Mouse (Mus musculus): ENCODE results near the gene Xylt1. TPM values are rescaled to one million over a fixed set of nuclear protein-coding genes. Genes with fewer than 3 reads are reported as not detected.
A peak's percentile ranks its signal among the peaks of the same experiment; 100 is the strongest.

Gene Xylt1
- polyA plus RNA-seq, 1 experiment from 2014 or later = 1.1 TPM

- Histone ChIP-seq H3K9ac (ENCODE audit: low read length) (no peak overlapping the region), H3K27me3 (ENCODE audit: control insufficient read depth, insufficient read depth, low read length) (peaks cover 5% of the 10 kb centered on the region; the same call in 1 of the 2 replicates), H3K9me3 (replicated peaks; ENCODE audit: control insufficient read depth, low read length) (no peaks in the 10 kb centered on the region), H3K36me3 (ENCODE audit: control insufficient read depth, insufficient read depth) (no peaks in the 10 kb centered on the region), H3K4me3 (ENCODE audit: low read length) (no peak overlapping the region), H3K4me1 (ENCODE audit: control insufficient read depth, insufficient read depth, low read length) (peaks cover 6% of the 10 kb centered on the region; the same call in 1 of the 2 replicates), H3K4me2 (ENCODE audit: low read depth, low read length) (no peak overlapping the region), H3K27ac (ENCODE audit: low read length) (no peak overlapping the region)
- ATAC-seq (replicated peaks; ENCODE audit: extremely low read depth, insufficient read depth, low FRiP score) = no peak
- WGBS = 31% methylated on average over 9 of the region's 9 CpGs
Observed at GRCm38 (mm10) chr7:117375886-117376309, 4.9 kb upstream of the Xylt1 start.

GRCm38 (mm10) chr7:117377138-117377537 is 3.6 kb upstream of the Xylt1 start:
- Histone ChIP-seq H3K4me1 (ENCODE audit: control insufficient read depth, insufficient read depth, low read length) (peaks cover 12% of the 10 kb centered on the region), H3K36me3 (ENCODE audit: control insufficient read depth, insufficient read depth) (no peaks in the 10 kb centered on the region), H3K4me3 (ENCODE audit: low read length) (no peak overlapping the region), H3K9me3 (replicated peaks; ENCODE audit: control insufficient read depth, low read length) (no peaks in the 10 kb centered on the region), H3K4me2 (ENCODE audit: low read depth, low read length) (no peak overlapping the region), H3K27ac (ENCODE audit: low read length) (no peak overlapping the region), H3K27me3 (ENCODE audit: control insufficient read depth, insufficient read depth, low read length) (peaks cover 5% of the 10 kb centered on the region; the same call in 1 of the 2 replicates), H3K9ac (ENCODE audit: low read length) (no peak overlapping the region)
- 67% methylated on average over 3 of the region's 3 CpGs for WGBS
- no peak for ATAC-seq (replicated peaks; ENCODE audit: extremely low read depth, insufficient read depth, low FRiP score)

GRCm38 (mm10) chr7:117380036-117380417 is 752 bp upstream of the Xylt1 start:
- WGBS = 8% methylated on average over 7 of the region's 7 CpGs
- Histone ChIP-seq H3K4me1 (ENCODE audit: control insufficient read depth, insufficient read depth, low read length) (peaks cover 16% of the 10 kb centered on the region), H3K27ac (ENCODE audit: low read length) (no peak overlapping the region), H3K4me2 (ENCODE audit: low read depth, low read length) (peak overlapping the region; percentile 94), H3K36me3 (ENCODE audit: control insufficient read depth, insufficient read depth) (no peaks in the 10 kb centered on the region), H3K4me3 (ENCODE audit: low read length) (peak overlapping the region; percentile 88), H3K27me3 (ENCODE audit: control insufficient read depth, insufficient read depth, low read length) (peaks cover 3% of the 10 kb centered on the region; the same call in 1 of the 2 replicates), H3K9me3 (replicated peaks; ENCODE audit: control insufficient read depth, low read length) (no peaks in the 10 kb centered on the region), H3K9ac (ENCODE audit: low read length) (peak overlapping the region; percentile 85)
- ATAC-seq (replicated peaks; ENCODE audit: extremely low read depth, insufficient read depth, low FRiP score) = no peak

GRCm38 (mm10) chr7:117381188-117381981 is 606 bp downstream of the Xylt1 start:
- peak overlapping the region; percentile 94 for H3K4me2 ChIP-seq (ENCODE audit: low read depth, low read length)
- peak overlapping the region; percentile 85 for H3K9ac ChIP-seq (ENCODE audit: low read length)
- H3K27me3 ChIP-seq (ENCODE audit: control insufficient read depth, insufficient read depth, low read length) = peaks cover 3% of the 10 kb centered on the region; the same call in 1 of the 2 replicates
- peak overlapping the region; percentile 78 for H3K27ac ChIP-seq (ENCODE audit: low read length)
- H3K4me1 ChIP-seq (ENCODE audit: control insufficient read depth, insufficient read depth, low read length) = peaks cover 16% of the 10 kb centered on the region
- WGBS = under 1% methylated on average over 62 of the region's 64 CpGs
- H3K36me3 ChIP-seq (ENCODE audit: control insufficient read depth, insufficient read depth) = no peaks in the 10 kb centered on the region
- ATAC-seq (replicated peaks; ENCODE audit: extremely low read depth, insufficient read depth, low FRiP score) = peak; percentile 59
- peak overlapping the region; percentile 88 for H3K4me3 ChIP-seq (ENCODE audit: low read length)
- no peaks in the 10 kb centered on the region for H3K9me3 ChIP-seq (replicated peaks; ENCODE audit: control insufficient read depth, low read length)

GRCm38 (mm10) chr7:117382006-117382405 is 1.2 kb downstream of the Xylt1 start:
- WGBS = 41% methylated on average over 2 of the region's 2 CpGs
- H3K27ac ChIP-seq (ENCODE audit: low read length) = no peak overlapping the region

GRCm38 (mm10) chr7:117383147-117383940 is 2.6 kb downstream of the Xylt1 start:
- peak overlapping the region; percentile 94; the same call in 1 of the 2 replicates for H3K4me2 ChIP-seq (ENCODE audit: low read depth, low read length)
- peak overlapping the region; percentile 88; the same call in 1 of the 2 replicates for H3K4me3 ChIP-seq (ENCODE audit: low read length)
- no peaks in the 10 kb centered on the region for H3K36me3 ChIP-seq (ENCODE audit: control insufficient read depth, insufficient read depth)
- WGBS = 71% methylated on average over 7 of the region's 7 CpGs
- H3K9ac ChIP-seq (ENCODE audit: low read length) = no peak overlapping the region
- no peaks in the 10 kb centered on the region for H3K27me3 ChIP-seq (ENCODE audit: control insufficient read depth, insufficient read depth, low read length)
- no peak overlapping the region for H3K27ac ChIP-seq (ENCODE audit: low read length)
- peaks cover 16% of the 10 kb centered on the region for H3K4me1 ChIP-seq (ENCODE audit: control insufficient read depth, insufficient read depth, low read length)
- H3K9me3 ChIP-seq (replicated peaks; ENCODE audit: control insufficient read depth, low read length) = no peaks in the 10 kb centered on the region
- no peak for ATAC-seq (replicated peaks; ENCODE audit: extremely low read depth, insufficient read depth, low FRiP score)

More at GRCm38 (mm10) chr7:117382006-117382405, 1.2 kb downstream of the Xylt1 start:
- Histone ChIP-seq H3K36me3 (ENCODE audit: control insufficient read depth, insufficient read depth) (no peaks in the 10 kb centered on the region), H3K9ac (ENCODE audit: low read length) (peak overlapping the region; percentile 85), H3K27me3 (ENCODE audit: control insufficient read depth, insufficient read depth, low read length) (no peaks in the 10 kb centered on the region), H3K4me1 (ENCODE audit: control insufficient read depth, insufficient read depth, low read length) (peaks cover 16% of the 10 kb centered on the region), H3K4me2 (ENCODE audit: low read depth, low read length) (peak overlapping the region; percentile 94), H3K4me3 (ENCODE audit: low read length) (peak overlapping the region; percentile 88), H3K9me3 (replicated peaks; ENCODE audit: control insufficient read depth, low read length) (no peaks in the 10 kb centered on the region)
- ATAC-seq (replicated peaks; ENCODE audit: extremely low read depth, insufficient read depth, low FRiP score) = no peak

- no peak for ATAC-seq (replicated peaks; ENCODE audit: extremely low read depth, insufficient read depth, low FRiP score)
- H3K9me3 ChIP-seq (replicated peaks; ENCODE audit: control insufficient read depth, low read length) = no peaks in the 10 kb centered on the region
- no peak overlapping the region for H3K4me2 ChIP-seq (ENCODE audit: low read depth, low read length)
- H3K27ac ChIP-seq (ENCODE audit: low read length) = no peak overlapping the region
- no peak overlapping the region for H3K4me3 ChIP-seq (ENCODE audit: low read length)
- peaks cover 10% of the 10 kb centered on the region for H3K4me1 ChIP-seq (ENCODE audit: control insufficient read depth, insufficient read depth, low read length)
- H3K9ac ChIP-seq (ENCODE audit: low read length) = no peak overlapping the region
- H3K36me3 ChIP-seq (ENCODE audit: control insufficient read depth, insufficient read depth) = no peaks in the 10 kb centered on the region
- WGBS = 81% methylated on average over 4 of the region's 4 CpGs
- H3K27me3 ChIP-seq (ENCODE audit: control insufficient read depth, insufficient read depth, low read length) = no peaks in the 10 kb centered on the region
Observed at GRCm38 (mm10) chr7:117386376-117386775, 5.6 kb downstream of the Xylt1 start.

GRCm38 (mm10) chr7:117388284-117388988 is 7.7 kb downstream of the Xylt1 start:
- no peak overlapping the region for H3K27ac ChIP-seq (ENCODE audit: low read length)
- 77% methylated on average over 9 of the region's 9 CpGs for WGBS
- ATAC-seq (replicated peaks; ENCODE audit: extremely low read depth, insufficient read depth, low FRiP score) = no peak
- H3K9ac ChIP-seq (ENCODE audit: low read length) = no peak overlapping the region
- H3K4me2 ChIP-seq (ENCODE audit: low read depth, low read length) = no peak overlapping the region
- H3K9me3 ChIP-seq (replicated peaks; ENCODE audit: control insufficient read depth, low read length) = no peaks in the 10 kb centered on the region
- no peaks in the 10 kb centered on the region for H3K4me1 ChIP-seq (ENCODE audit: control insufficient read depth, insufficient read depth, low read length)
- no peak overlapping the region for H3K4me3 ChIP-seq (ENCODE audit: low read length)
- H3K27me3 ChIP-seq (ENCODE audit: control insufficient read depth, insufficient read depth, low read length) = no peaks in the 10 kb centered on the region
- no peaks in the 10 kb centered on the region for H3K36me3 ChIP-seq (ENCODE audit: control insufficient read depth, insufficient read depth)

Measured in heart, embryonic 16.5 days (tissue).